Mouse (Mus musculus) embryonic facial prominence, embryonic 10.5 days (tissue): ENCODE data around the gene Nfkbil1. TPM values are rescaled to one million over a fixed set of nuclear protein-coding genes. Genes with fewer than 3 reads are reported as not detected.

Source experiments
- DNase-seq: peaks from one replicate; pipeline ENCODE4 v3.0.0-alpha.2; 2017; ENCODE audit warnings: low spot score
- H3K27ac ChIP-seq: fragments of 300-500 bp; sonication (generic); replicated peaks from 2 replicates; pipeline ENCODE4 v1.5.1; 2016; ENCODE audit warnings: mild to moderate bottlenecking
- H3K27me3 ChIP-seq: fragments of 300-500 bp; sonication (generic); replicated peaks from 2 replicates; pipeline ENCODE4 v1.6.1; 2016; ENCODE audit warnings: low read depth, mild to moderate bottlenecking; ENCODE audit not compliant: poor library complexity, severe bottlenecking
- H3K36me3 ChIP-seq: fragments of 300-500 bp; sonication (generic); replicated peaks from 2 replicates; pipeline ENCODE4 v1.6.1; 2016; ENCODE audit warnings: mild to moderate bottlenecking, moderate library complexity
- H3K4me1 ChIP-seq: fragments of 300-500 bp; sonication (generic); 2 replicates; pipeline ENCODE4 v1.6.1; 2016
- H3K4me3 ChIP-seq: fragments of 300-500 bp; sonication (generic); 2 replicates; pipeline ENCODE4 v1.5.1; 2016; ENCODE audit warnings: mild to moderate bottlenecking, moderate library complexity
- H3K9me3 ChIP-seq: fragments of 300-500 bp; sonication (generic); 2 replicates; pipeline ENCODE4 v1.6.1; 2016; ENCODE audit warnings: mild to moderate bottlenecking
- WGBS: fragments of 180-500 bp; shearing (Covaris S2); methylation state at CpG from one replicate; pipeline ENCODE4 v1.1.7; 2016; 5-methylcytosine and 5-hydroxymethylcytosine counted together
- polyA plus RNA-seq: library from polyadenylated mRNA; unstranded; fragments of >200 nt; fragmentation: Nextera tagmentation; extraction: Ambion mirVana; gene quantifications from 2 replicates; pipeline ENCODE4 v1.2.1, GENCODE M21; 2016

Nfkbil1 gene
- polyA plus RNA-seq, 1 experiment from 2014 or later, result 9.3 TPM

- 0 out of 2 replicates have a peak, but pooled peaks cover 9% of the 10 kb centered on the region for H3K4me1 ChIP-seq
- 93% methylated on average over 5 of the region's 5 CpGs for whole genome bisulfite sequencing
- no peak overlapping the region for H3K4me3 ChIP-seq
- no peaks in the 10 kb centered on the region for H3K27me3 ChIP-seq
- peaks cover 89% of the 10 kb centered on the region for H3K36me3 ChIP-seq
- no peaks in the 10 kb centered on the region for H3K9me3 ChIP-seq
- H3K27ac ChIP-seq, result no peak overlapping the region
- no peak for DNase-seq
These were observed 10.1 kb downstream of the Nfkbil1 start for GRCm38 (mm10) chr17:35225456-35225855.

- WGBS, result 94% methylated on average over 4 of the region's 4 CpGs
- Histone ChIP-seq H3K4me1 (0 out of 2 replicates have a peak, but pooled peaks cover 15% of the 10 kb centered on the region), H3K36me3 (peaks cover 90% of the 10 kb centered on the region), H3K9me3 (no peaks in the 10 kb centered on the region), H3K4me3 (no peak overlapping the region), H3K27me3 (no peaks in the 10 kb centered on the region), H3K27ac (no peak overlapping the region)
- no peak for DNase-seq
These were observed 11.0 kb downstream of the Nfkbil1 start for GRCm38 (mm10) chr17:35224641-35225040.

GRCm38 (mm10) chr17:35222299-35222698 is 13.3 kb downstream of the Nfkbil1 start:
- Histone ChIP-seq H3K4me3 (no peak overlapping the region), H3K27ac (no peak overlapping the region), H3K36me3 (peaks cover 76% of the 10 kb centered on the region), H3K9me3 (no peaks in the 10 kb centered on the region), H3K4me1 (0 out of 2 replicates have a peak, but pooled peaks cover 15% of the 10 kb centered on the region), H3K27me3 (no peaks in the 10 kb centered on the region)
- WGBS, result 77% methylated on average over 6 of the region's 6 CpGs
- DNase-seq, result no peak

GRCm38 (mm10) chr17:35220156-35220952 is 15.2 kb downstream of the Nfkbil1 start, which contains the start of gene Gm16181:
Gene Gm16181 (plus strand): TSS chr17:35220834.
- H3K9me3 ChIP-seq, result no peaks in the 10 kb centered on the region
- WGBS, result 83% methylated on average over 28 of the region's 28 CpGs
- no peaks in the 10 kb centered on the region for H3K27me3 ChIP-seq
- H3K4me1 ChIP-seq, result 0 out of 2 replicates have a peak, but pooled peaks cover 15% of the 10 kb centered on the region
- H3K36me3 ChIP-seq, result peaks cover 60% of the 10 kb centered on the region
- no peak within 1 kb of the TSS for H3K4me3 ChIP-seq
- H3K27ac ChIP-seq, result peak within 1 kb of the TSS; percentile 11
- no peak for DNase-seq

- 83% methylated on average over 6 of the region's 6 CpGs for WGBS
- no peak overlapping the region for H3K4me3 ChIP-seq
- H3K9me3 ChIP-seq, result no peaks in the 10 kb centered on the region
- H3K36me3 ChIP-seq, result peaks cover 53% of the 10 kb centered on the region
- peaks cover 17% of the 10 kb centered on the region for H3K4me1 ChIP-seq
- 0 out of 2 replicates have a peak overlapping the region, but pooled peaks have one; percentile 11 for H3K27ac ChIP-seq
- no peak for DNase-seq
- no peaks in the 10 kb centered on the region for H3K27me3 ChIP-seq
These were observed 16.0 kb downstream of the Nfkbil1 start for GRCm38 (mm10) chr17:35219601-35220041.

GRCm38 (mm10) chr17:35218516-35219193 is 16.9 kb downstream of the Nfkbil1 start:
- H3K27me3 ChIP-seq, result no peaks in the 10 kb centered on the region
- 79% methylated on average over 18 of the region's 18 CpGs for WGBS
- H3K36me3 ChIP-seq, result peaks cover 44% of the 10 kb centered on the region
- no peak for DNase-seq
- H3K4me1 ChIP-seq, result peaks cover 22% of the 10 kb centered on the region
- no peaks in the 10 kb centered on the region for H3K9me3 ChIP-seq
- no peak overlapping the region for H3K27ac ChIP-seq
- H3K4me3 ChIP-seq, result no peak overlapping the region

- Histone ChIP-seq H3K36me3 (no peaks in the 10 kb centered on the region), H3K4me1 (peaks cover 7% of the 10 kb centered on the region), H3K27ac (no peak overlapping the region), H3K4me3 (no peak overlapping the region), H3K27me3 (no peaks in the 10 kb centered on the region), H3K9me3 (no peaks in the 10 kb centered on the region)
- WGBS, result 93% methylated on average over 5 of the region's 5 CpGs
- no peak for DNase-seq
These were observed 22.5 kb downstream of the Nfkbil1 start for GRCm38 (mm10) chr17:35213071-35213470.

- DNase-seq, result no peak
- Histone ChIP-seq H3K4me3 (no peak overlapping the region), H3K9me3 (no peaks in the 10 kb centered on the region), H3K27ac (no peak overlapping the region), H3K4me1 (peaks cover 7% of the 10 kb centered on the region), H3K27me3 (peaks cover under 1% of the 10 kb centered on the region), H3K36me3 (no peaks in the 10 kb centered on the region)
- WGBS, result 77% methylated on average over 3 of the region's 3 CpGs
These were observed 25.0 kb downstream of the Nfkbil1 start for GRCm38 (mm10) chr17:35210593-35210992.

- Histone ChIP-seq H3K36me3 (no peaks in the 10 kb centered on the region), H3K27me3 (peaks cover 7% of the 10 kb centered on the region), H3K9me3 (no peaks in the 10 kb centered on the region), H3K4me3 (no peak overlapping the region), H3K4me1 (peaks cover 11% of the 10 kb centered on the region), H3K27ac (no peak overlapping the region)
- WGBS, result 78% methylated on average over 12 of the region's 12 CpGs
- no peak for DNase-seq
These were observed 25.6 kb downstream of the Nfkbil1 start for GRCm38 (mm10) chr17:35209785-35210535.

GRCm38 (mm10) chr17:35205380-35205769 is 30.2 kb downstream of the Nfkbil1 start:
- no peak overlapping the region for H3K27ac ChIP-seq
- no peak for DNase-seq
- 57% methylated on average over 10 of the region's 10 CpGs for WGBS
- H3K4me1 ChIP-seq, result peaks cover 9% of the 10 kb centered on the region
- H3K4me3 ChIP-seq, result peak overlapping the region; percentile 20; the same call in 1 of the 2 replicates
- H3K36me3 ChIP-seq, result no peaks in the 10 kb centered on the region
- H3K27me3 ChIP-seq, result peaks cover 53% of the 10 kb centered on the region
- H3K9me3 ChIP-seq, result no peaks in the 10 kb centered on the region

GRCm38 (mm10) chr17:35204494-35205379 is 30.9 kb downstream of the Nfkbil1 start, which contains the start of gene Lta:
Gene Lta (minus strand): TSS chr17:35205351.
- H3K9me3 ChIP-seq, result no peaks in the 10 kb centered on the region
- 26% methylated on average over 20 of the region's 20 CpGs for WGBS
- no peak within 1 kb of the TSS for H3K27ac ChIP-seq
- H3K4me3 ChIP-seq, result peak within 1 kb of the TSS; percentile 20; the same call in 1 of the 2 replicates
- peaks cover 9% of the 10 kb centered on the region for H3K4me1 ChIP-seq
- H3K36me3 ChIP-seq, result no peaks in the 10 kb centered on the region
- DNase-seq, result no peak
- H3K27me3 ChIP-seq, result peaks cover 59% of the 10 kb centered on the region
